Mouse (Mus musculus) midbrain, postnatal 0 days (tissue): ENCODE results near the gene Aldh3b2. TPM values are rescaled to one million over a fixed set of nuclear protein-coding genes. Genes with fewer than 3 reads are reported as not detected.

Experiments
- ATAC-seq: fragments of 200-750 bp; cut with Nextera tagmentation; 2 replicates; pipeline ENCODE4 v1.8.0; 2017; ENCODE audit warnings: moderate number of reproducible peaks, mild to moderate bottlenecking, moderate TSS enrichment, moderate library complexity; ENCODE audit not compliant: low FRiP score
- DNase-seq: peaks from one replicate; pipeline ENCODE4 v3.0.0-alpha.2; 2015; ENCODE audit warnings: low spot score
- H3K27ac ChIP-seq: fragments of 300-500 bp; sonication (generic); 2 replicates; pipeline ENCODE4 v1.5.1; 2014; ENCODE audit warnings: low read depth, mild to moderate bottlenecking, low read length, mixed read lengths
- H3K27me3 ChIP-seq: fragments of 300-500 bp; sonication (generic); 2 replicates; pipeline ENCODE4 v1.6.1; 2014; ENCODE audit warnings: low read length, control low read depth, mixed read lengths; ENCODE audit not compliant: insufficient read depth
- H3K36me3 ChIP-seq: fragments of 300-500 bp; sonication (generic); 2 replicates; pipeline ENCODE4 v1.6.1; 2014; ENCODE audit warnings: low read length, control low read depth, mixed read lengths; ENCODE audit not compliant: insufficient read depth
- H3K4me1 ChIP-seq: fragments of 300-500 bp; sonication (generic); 2 replicates; pipeline ENCODE4 v1.6.1; 2014; ENCODE audit warnings: mild to moderate bottlenecking, control low read depth, antibody characterized with exemption, low read length, mixed read lengths; ENCODE audit not compliant: insufficient read depth
- H3K4me2 ChIP-seq: fragments of 300-500 bp; sonication (generic); 2 replicates; pipeline ENCODE4 v1.6.1; 2014; ENCODE audit warnings: low read depth, mild to moderate bottlenecking, low read length, mixed read lengths; ENCODE audit not compliant: poor library complexity, severe bottlenecking
- H3K4me3 ChIP-seq: fragments of 300-500 bp; sonication (generic); 2 replicates; pipeline ENCODE4 v1.5.1; 2014; ENCODE audit warnings: low read depth, mild to moderate bottlenecking, low read length, moderate library complexity
- H3K9ac ChIP-seq: fragments of 300-500 bp; sonication (generic); replicated peaks from 2 replicates; pipeline ENCODE4 v1.6.1; 2014; ENCODE audit warnings: mild to moderate bottlenecking, low read length, moderate library complexity, mixed read lengths; ENCODE audit not compliant: poor library complexity, severe bottlenecking
- H3K9me3 ChIP-seq: fragments of 300-500 bp; sonication (generic); 2 replicates; pipeline ENCODE4 v1.6.1; 2016; ENCODE audit warnings: low read length, control low read depth
- CTCF ChIP-seq: IDR thresholded peaks from 2 replicates; pipeline ENCODE4 v1.5.1; 2016; ENCODE audit warnings: antibody characterized with exemption, mild to moderate bottlenecking
- WGBS: fragments of 180-500 bp; shearing (Covaris S2); extraction: QIAGEN DNeasy Blood & Tissue Kit; methylation state at CpG from one replicate; pipeline ENCODE4 v1.1.7; 2014; 5-methylcytosine and 5-hydroxymethylcytosine counted together
- polyA plus RNA-seq: library from polyadenylated mRNA; unstranded; fragments of >200 nt; fragmentation: Nextera tagmentation; extraction: Ambion mirVana; gene quantifications from 2 replicates; pipeline ENCODE4 v1.2.1, GENCODE M21; 2015
- total RNA-seq: library from RNA; depleted of rRNA; stranded (reverse); fragments of >200 nt; gene quantifications from 2 replicates; pipeline ENCODE4 v1.2.3, GENCODE M21; 2014

Gene Aldh3b2
- total and polyA plus RNA-seq, 2 experiments from 2014 or later = 2.4 to 2.6 TPM

- Histone ChIP-seq H3K4me1 (no peaks in the 10 kb centered on the region), H3K9me3 (no peaks in the 10 kb centered on the region), H3K4me2 (no peak overlapping the region), H3K4me3 (no peak overlapping the region), H3K27me3 (no peaks in the 10 kb centered on the region), H3K9ac (no peak overlapping the region), H3K27ac (no peak overlapping the region), H3K36me3 (no peaks in the 10 kb centered on the region)
- WGBS = 23% methylated on average over 8 of the region's 8 CpGs
- no peak for TF ChIP-seq CTCF
- DNase-seq (no peak), ATAC-seq (no peak)
Observed at GRCm38 (mm10) chr19:3985261-3985681, 13.1 kb downstream of the Aldh3b2 start.

- H3K4me3 ChIP-seq = no peak within 1 kb of the TSS
- no peaks in the 10 kb centered on the region for H3K36me3 ChIP-seq
- no peak for DNase-seq
- no peaks in the 10 kb centered on the region for H3K4me1 ChIP-seq
- no peak within 1 kb of the TSS for H3K4me2 ChIP-seq
- ATAC-seq = no peak
- H3K27ac ChIP-seq = no peak within 1 kb of the TSS
- H3K9ac ChIP-seq = no peak within 1 kb of the TSS
- WGBS = 22% methylated on average over 8 of the region's 8 CpGs
- no peaks in the 10 kb centered on the region for H3K9me3 ChIP-seq
- no peaks in the 10 kb centered on the region for H3K27me3 ChIP-seq
- TF ChIP-seq CTCF = no peak
Observed at GRCm38 (mm10) chr19:3986334-3986733, 14.2 kb downstream of the Aldh3b2 start, which contains the start of gene Acy3. TSS of gene Acy3 (plus strand) at chr19:3986570.

- 93% methylated on average over 14 of the region's 14 CpGs for WGBS
- H3K27me3 ChIP-seq = no peaks in the 10 kb centered on the region
- no peaks in the 10 kb centered on the region for H3K4me1 ChIP-seq
- no peak overlapping the region for H3K4me3 ChIP-seq
- H3K9ac ChIP-seq = no peak overlapping the region
- DNase-seq = no peak
- no peaks in the 10 kb centered on the region for H3K36me3 ChIP-seq
- no peak for ATAC-seq
- H3K9me3 ChIP-seq = no peaks in the 10 kb centered on the region
- no peak for TF ChIP-seq CTCF
- no peak overlapping the region for H3K27ac ChIP-seq
- no peak overlapping the region for H3K4me2 ChIP-seq
Observed at GRCm38 (mm10) chr19:3988066-3988465, 15.9 kb downstream of the Aldh3b2 start.

- no peak overlapping the region for H3K4me3 ChIP-seq
- no peaks in the 10 kb centered on the region for H3K4me1 ChIP-seq
- H3K9ac ChIP-seq = no peak overlapping the region
- WGBS = 84% methylated on average over 4 of the region's 4 CpGs
- H3K27ac ChIP-seq = no peak overlapping the region
- no peaks in the 10 kb centered on the region for H3K9me3 ChIP-seq
- no peak for DNase-seq
- TF ChIP-seq CTCF = peak; percentile 44
- no peaks in the 10 kb centered on the region for H3K27me3 ChIP-seq
- ATAC-seq = no peak
- H3K4me2 ChIP-seq = no peak overlapping the region
- H3K36me3 ChIP-seq = no peaks in the 10 kb centered on the region
Observed at GRCm38 (mm10) chr19:3988750-3989149, 16.6 kb downstream of the Aldh3b2 start.

GRCm38 (mm10) chr19:3990804-3991203, 18.7 kb downstream of the Aldh3b2 start:
- WGBS = 56% methylated on average over 6 of the region's 6 CpGs
- no peak overlapping the region for H3K4me2 ChIP-seq
- H3K9ac ChIP-seq = no peak overlapping the region
- TF ChIP-seq CTCF = no peak
- H3K27me3 ChIP-seq = no peaks in the 10 kb centered on the region
- ATAC-seq (no peak), DNase-seq (no peak)
- H3K9me3 ChIP-seq = no peaks in the 10 kb centered on the region
- no peak overlapping the region for H3K27ac ChIP-seq
- H3K36me3 ChIP-seq = no peaks in the 10 kb centered on the region
- H3K4me3 ChIP-seq = no peak overlapping the region
- H3K4me1 ChIP-seq = no peaks in the 10 kb centered on the region

GRCm38 (mm10) chr19:3991562-3991961, 19.4 kb downstream of the Aldh3b2 start:
- WGBS = 96% methylated on average over 3 of the region's 3 CpGs
- H3K9me3 ChIP-seq = no peaks in the 10 kb centered on the region
- H3K4me2 ChIP-seq = no peak overlapping the region
- no peak overlapping the region for H3K4me3 ChIP-seq
- no peak for DNase-seq
- TF ChIP-seq CTCF = no peak
- H3K27me3 ChIP-seq = no peaks in the 10 kb centered on the region
- no peaks in the 10 kb centered on the region for H3K36me3 ChIP-seq
- no peak overlapping the region for H3K9ac ChIP-seq
- ATAC-seq = no peak
- H3K4me1 ChIP-seq = no peaks in the 10 kb centered on the region
- no peak overlapping the region for H3K27ac ChIP-seq
